Mouse (Mus musculus) midbrain, embryonic 16.5 days (tissue): ENCODE measurements at regions not wholly inside any gene's neighbourhood (a gene's known extent, or its start where the extent isn't known, plus 50 kb on each side); places are given as distances from the start of the nearest gene placed in this dataset.

ENCODE experiments used
- ATAC-seq: fragments of 200-750 bp; cut with Nextera tagmentation; 2 replicates; pipeline ENCODE4 v1.8.0; 2017; ENCODE audit warnings: moderate TSS enrichment
- H3K27ac ChIP-seq: fragments of 300-500 bp; sonication (generic); 2 replicates; pipeline ENCODE4 v1.5.1; 2014; ENCODE audit warnings: mild to moderate bottlenecking, low read length, mixed read lengths
- H3K27me3 ChIP-seq: fragments of 300-500 bp; sonication (generic); 2 replicates; pipeline ENCODE4 v1.6.1; 2014; ENCODE audit warnings: low read depth, low read length, mixed read lengths; ENCODE audit not compliant: control insufficient read depth, insufficient read depth
- H3K36me3 ChIP-seq: fragments of 300-500 bp; sonication (generic); 2 replicates; pipeline ENCODE4 v1.6.1; 2014; ENCODE audit warnings: mild to moderate bottlenecking, low read length, moderate library complexity, mixed read lengths; ENCODE audit not compliant: control insufficient read depth, insufficient read depth
- H3K4me1 ChIP-seq: fragments of 300-500 bp; sonication (generic); 2 replicates; pipeline ENCODE4 v1.6.1; 2014; ENCODE audit warnings: mild to moderate bottlenecking, low read length, mixed read lengths; ENCODE audit not compliant: control insufficient read depth, insufficient read depth
- H3K4me2 ChIP-seq: fragments of 300-500 bp; sonication (generic); 2 replicates; pipeline ENCODE4 v1.6.1; 2014; ENCODE audit warnings: mild to moderate bottlenecking, low read length, mixed read lengths
- H3K4me3 ChIP-seq: fragments of 300-500 bp; sonication (generic); 2 replicates; pipeline ENCODE4 v1.5.1; 2014; ENCODE audit warnings: low read depth, mild to moderate bottlenecking, low read length, moderate library complexity, mixed read lengths
- H3K9ac ChIP-seq: fragments of 300-500 bp; sonication (generic); 2 replicates; pipeline ENCODE4 v1.6.1; 2014; ENCODE audit warnings: low read depth, low read length, mixed read lengths
- H3K9me3 ChIP-seq: fragments of 300-500 bp; sonication (generic); replicated peaks from 2 replicates; pipeline ENCODE4 v1.6.1; 2014; ENCODE audit warnings: mild to moderate bottlenecking, low read length, mixed read lengths; ENCODE audit not compliant: control insufficient read depth, poor library complexity, severe bottlenecking
- WGBS: fragments of 180-500 bp; shearing (Covaris S2); extraction: QIAGEN DNeasy Blood & Tissue Kit; methylation state at CpG from one replicate; pipeline ENCODE4 v1.1.7; 2014; 5-methylcytosine and 5-hydroxymethylcytosine counted together

GRCm38 (mm10) chr8:35968341-35968740 lies 202.8 kb downstream of the Gm19410 start:
- Histone ChIP-seq H3K9ac (no peak overlapping the region), H3K36me3 (no peaks in the 10 kb centered on the region), H3K27ac (no peak overlapping the region), H3K4me2 (no peak overlapping the region), H3K4me3 (no peak overlapping the region), H3K9me3 (no peaks in the 10 kb centered on the region), H3K27me3 (no peaks in the 10 kb centered on the region), H3K4me1 (no peaks in the 10 kb centered on the region)
- 89% methylated on average over 9 of the region's 9 CpGs for WGBS
- no peak for ATAC-seq

GRCm38 (mm10) chr8:35971082-35971481 lies 205.5 kb downstream of the Gm19410 start:
- WGBS, result 94% methylated on average over 7 of the region's 7 CpGs
- no peaks in the 10 kb centered on the region for H3K9me3 ChIP-seq

GRCm38 (mm10) chr8:35974323-35975029 lies 208.9 kb downstream of the Gm19410 start:
- no peak overlapping the region for H3K9ac ChIP-seq
- ATAC-seq, result no peak
- no peaks in the 10 kb centered on the region for H3K4me1 ChIP-seq
- no peak overlapping the region for H3K4me2 ChIP-seq
- H3K36me3 ChIP-seq, result no peaks in the 10 kb centered on the region
- H3K9me3 ChIP-seq, result no peaks in the 10 kb centered on the region
- no peak overlapping the region for H3K4me3 ChIP-seq
- H3K27ac ChIP-seq, result no peak overlapping the region
- no peaks in the 10 kb centered on the region for H3K27me3 ChIP-seq
- WGBS, result 56% methylated on average over 10 of the region's 10 CpGs

More at GRCm38 (mm10) chr8:35971082-35971481, 205.5 kb downstream of the Gm19410 start:
- ATAC-seq, result no peak
- Histone ChIP-seq H3K4me1 (no peaks in the 10 kb centered on the region), H3K27ac (no peak overlapping the region), H3K36me3 (no peaks in the 10 kb centered on the region), H3K4me3 (no peak overlapping the region), H3K9ac (no peak overlapping the region), H3K4me2 (no peak overlapping the region), H3K27me3 (no peaks in the 10 kb centered on the region)

GRCm38 (mm10) chr8:35979638-35980255 lies 214.2 kb downstream of the Gm19410 start:
- no peak for ATAC-seq
- WGBS, result 80% methylated on average over 9 of the region's 9 CpGs

GRCm38 (mm10) chr8:35983083-35983482 lies 217.5 kb downstream of the Gm19410 start:
- H3K4me1 ChIP-seq, result peaks cover 8% of the 10 kb centered on the region
- H3K9ac ChIP-seq, result no peak overlapping the region
- no peak overlapping the region for H3K4me3 ChIP-seq
- H3K27me3 ChIP-seq, result no peaks in the 10 kb centered on the region
- no peaks in the 10 kb centered on the region for H3K36me3 ChIP-seq
- no peaks in the 10 kb centered on the region for H3K9me3 ChIP-seq
- H3K4me2 ChIP-seq, result no peak overlapping the region
- ATAC-seq, result no peak
- H3K27ac ChIP-seq, result no peak overlapping the region
- WGBS, result 42% methylated on average over 2 of the region's 2 CpGs

More at GRCm38 (mm10) chr8:35979638-35980255, 214.2 kb downstream of the Gm19410 start:
- Histone ChIP-seq H3K27me3 (no peaks in the 10 kb centered on the region), H3K36me3 (no peaks in the 10 kb centered on the region), H3K4me3 (no peak overlapping the region), H3K9ac (no peak overlapping the region), H3K9me3 (no peaks in the 10 kb centered on the region), H3K4me2 (no peak overlapping the region), H3K4me1 (peaks cover 6% of the 10 kb centered on the region), H3K27ac (no peak overlapping the region)

- no peak overlapping the region for H3K9ac ChIP-seq
- H3K9me3 ChIP-seq, result no peaks in the 10 kb centered on the region
- no peak overlapping the region for H3K4me2 ChIP-seq
- H3K4me3 ChIP-seq, result no peak overlapping the region
- ATAC-seq, result peak; percentile 46; the same call in 1 of the 2 replicates
- WGBS, result 33% methylated on average over 5 of the region's 5 CpGs
- peaks cover 8% of the 10 kb centered on the region for H3K4me1 ChIP-seq
- H3K27me3 ChIP-seq, result no peaks in the 10 kb centered on the region
- H3K36me3 ChIP-seq, result no peaks in the 10 kb centered on the region
- H3K27ac ChIP-seq, result peak overlapping the region; percentile 64
Observed at GRCm38 (mm10) chr8:35985152-35985689, 219.6 kb downstream of the Gm19410 start.

GRCm38 (mm10) chr8:35987327-35987726 lies 221.7 kb downstream of the Gm19410 start:
- H3K9ac ChIP-seq, result no peak overlapping the region
- no peak for ATAC-seq
- H3K4me2 ChIP-seq, result no peak overlapping the region
- 85% methylated on average over 5 of the region's 5 CpGs for WGBS
- no peaks in the 10 kb centered on the region for H3K27me3 ChIP-seq
- H3K4me3 ChIP-seq, result no peak overlapping the region
- no peak overlapping the region for H3K27ac ChIP-seq
- H3K36me3 ChIP-seq, result no peaks in the 10 kb centered on the region
- no peaks in the 10 kb centered on the region for H3K9me3 ChIP-seq
- H3K4me1 ChIP-seq, result peaks cover 8% of the 10 kb centered on the region

- WGBS, result 77% methylated on average over 5 of the region's 5 CpGs
- Histone ChIP-seq H3K27ac (no peak overlapping the region), H3K9me3 (no peaks in the 10 kb centered on the region; the same call in 1 of the 2 replicates), H3K4me2 (no peak overlapping the region), H3K27me3 (no peaks in the 10 kb centered on the region), H3K4me3 (no peak overlapping the region), H3K9ac (no peak overlapping the region), H3K36me3 (no peaks in the 10 kb centered on the region), H3K4me1 (no peaks in the 10 kb centered on the region)
- ATAC-seq, result no peak
Observed at GRCm38 (mm10) chr8:35991013-35991412, 225.4 kb downstream of the Gm19410 start.

- no peaks in the 10 kb centered on the region for H3K36me3 ChIP-seq
- 89% methylated on average over 9 of the region's 9 CpGs for WGBS
- no peaks in the 10 kb centered on the region for H3K27me3 ChIP-seq
- H3K9me3 ChIP-seq, result no peaks in the 10 kb centered on the region; the same call in 1 of the 2 replicates
- H3K4me2 ChIP-seq, result no peak overlapping the region
- H3K9ac ChIP-seq, result no peak overlapping the region
- H3K27ac ChIP-seq, result no peak overlapping the region
- no peaks in the 10 kb centered on the region for H3K4me1 ChIP-seq
- no peak for ATAC-seq
- no peak overlapping the region for H3K4me3 ChIP-seq
Observed at GRCm38 (mm10) chr8:35991936-35992603, 226.5 kb downstream of the Gm19410 start.
